Mouse (Mus musculus) midbrain, embryonic 16.5 days (tissue): ENCODE data around the gene Pfkfb4. TPM values are rescaled to one million over a fixed set of nuclear protein-coding genes. Genes with fewer than 3 reads are reported as not detected.

Experiments used
- ATAC-seq: fragments of 200-750 bp; cut with Nextera tagmentation; 2 replicates; pipeline ENCODE4 v1.8.0; 2017; ENCODE audit warnings: moderate TSS enrichment
- H3K27ac ChIP-seq: fragments of 300-500 bp; sonication (generic); 2 replicates; pipeline ENCODE4 v1.5.1; 2014; ENCODE audit warnings: mild to moderate bottlenecking, low read length, mixed read lengths
- H3K27me3 ChIP-seq: fragments of 300-500 bp; sonication (generic); 2 replicates; pipeline ENCODE4 v1.6.1; 2014; ENCODE audit warnings: low read depth, low read length, mixed read lengths; ENCODE audit not compliant: control insufficient read depth, insufficient read depth
- H3K36me3 ChIP-seq: fragments of 300-500 bp; sonication (generic); 2 replicates; pipeline ENCODE4 v1.6.1; 2014; ENCODE audit warnings: mild to moderate bottlenecking, low read length, moderate library complexity, mixed read lengths; ENCODE audit not compliant: control insufficient read depth, insufficient read depth
- H3K4me1 ChIP-seq: fragments of 300-500 bp; sonication (generic); 2 replicates; pipeline ENCODE4 v1.6.1; 2014; ENCODE audit warnings: mild to moderate bottlenecking, low read length, mixed read lengths; ENCODE audit not compliant: control insufficient read depth, insufficient read depth
- H3K4me2 ChIP-seq: fragments of 300-500 bp; sonication (generic); 2 replicates; pipeline ENCODE4 v1.6.1; 2014; ENCODE audit warnings: mild to moderate bottlenecking, low read length, mixed read lengths
- H3K4me3 ChIP-seq: fragments of 300-500 bp; sonication (generic); 2 replicates; pipeline ENCODE4 v1.5.1; 2014; ENCODE audit warnings: low read depth, mild to moderate bottlenecking, low read length, moderate library complexity, mixed read lengths
- H3K9ac ChIP-seq: fragments of 300-500 bp; sonication (generic); 2 replicates; pipeline ENCODE4 v1.6.1; 2014; ENCODE audit warnings: low read depth, low read length, mixed read lengths
- H3K9me3 ChIP-seq: fragments of 300-500 bp; sonication (generic); replicated peaks from 2 replicates; pipeline ENCODE4 v1.6.1; 2014; ENCODE audit warnings: mild to moderate bottlenecking, low read length, mixed read lengths; ENCODE audit not compliant: control insufficient read depth, poor library complexity, severe bottlenecking
- WGBS: fragments of 180-500 bp; shearing (Covaris S2); extraction: QIAGEN DNeasy Blood & Tissue Kit; methylation state at CpG from one replicate; pipeline ENCODE4 v1.1.7; 2014; 5-methylcytosine and 5-hydroxymethylcytosine counted together
- polyA plus RNA-seq: library from polyadenylated mRNA; unstranded; fragments of >200 nt; fragmentation: Nextera tagmentation; extraction: Ambion mirVana; gene quantifications from 2 replicates; pipeline ENCODE4 v1.2.1, GENCODE M21; 2015

The Pfkfb4 gene
- polyA plus RNA-seq, 1 experiment from 2014 or later: 31.9 TPM

DNA sequence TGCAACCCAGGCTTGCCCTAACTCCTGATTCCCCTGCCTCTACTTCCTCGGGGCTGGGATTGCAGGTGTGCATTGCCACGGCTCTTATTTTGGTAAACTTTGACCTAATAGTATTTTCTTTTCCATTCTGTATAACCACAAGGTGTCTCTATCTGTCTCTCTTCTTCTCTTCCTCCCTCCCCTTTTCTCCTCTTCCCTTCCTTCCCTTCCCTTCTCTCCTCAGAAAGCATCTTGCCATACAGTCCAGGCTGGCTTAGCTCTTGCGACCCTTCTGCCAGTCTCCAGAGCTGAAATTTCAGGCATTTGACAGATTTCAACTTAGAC is 59.1 kb downstream of the Pfkfb4 start:
- no peak overlapping the region for H3K4me3 ChIP-seq
- WGBS: 87% methylated on average over 3 of the region's 3 CpGs
- H3K27me3 ChIP-seq: no peaks in the 10 kb centered on the region
- H3K9ac ChIP-seq: no peak overlapping the region
- H3K27ac ChIP-seq: no peak overlapping the region
- no peaks in the 10 kb centered on the region for H3K9me3 ChIP-seq
- H3K4me2 ChIP-seq: no peak overlapping the region
- no peak for ATAC-seq
- no peaks in the 10 kb centered on the region for H3K36me3 ChIP-seq
- H3K4me1 ChIP-seq: peaks cover 4% of the 10 kb centered on the region; the same call in 1 of the 2 replicates

DNA sequence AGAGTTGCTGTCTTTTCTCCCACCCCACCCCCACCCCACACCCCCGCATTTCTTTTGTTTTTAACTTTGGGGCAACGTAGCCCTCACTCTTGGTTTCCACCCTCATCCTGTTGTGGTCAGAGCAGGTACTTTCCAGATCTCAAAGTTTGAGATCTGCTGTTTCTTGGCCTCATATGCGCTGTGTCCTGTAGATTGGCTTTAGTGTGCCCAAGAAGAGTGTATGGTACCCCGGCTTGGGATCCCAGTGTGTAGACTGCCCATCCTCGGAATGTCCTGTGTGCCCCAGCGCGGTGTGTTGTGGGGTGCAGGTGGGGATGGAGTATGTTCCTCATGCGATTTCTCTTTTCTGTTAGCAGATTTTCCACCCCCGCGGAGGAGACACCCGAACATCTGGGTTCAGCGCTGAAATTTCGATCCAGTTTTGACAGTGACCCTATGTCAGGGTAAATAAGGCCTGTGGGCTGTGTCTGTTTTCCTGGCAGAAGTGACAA is 59.5 kb downstream of the Pfkfb4 start:
- no peaks in the 10 kb centered on the region for H3K27me3 ChIP-seq
- no peak overlapping the region for H3K27ac ChIP-seq
- H3K36me3 ChIP-seq: no peaks in the 10 kb centered on the region
- no peak for ATAC-seq
- no peak overlapping the region for H3K9ac ChIP-seq
- no peaks in the 10 kb centered on the region for H3K9me3 ChIP-seq
- peaks cover 4% of the 10 kb centered on the region; the same call in 1 of the 2 replicates for H3K4me1 ChIP-seq
- 92% methylated on average over 13 of the region's 13 CpGs for WGBS
- no peak overlapping the region for H3K4me2 ChIP-seq
- no peak overlapping the region for H3K4me3 ChIP-seq

DNA sequence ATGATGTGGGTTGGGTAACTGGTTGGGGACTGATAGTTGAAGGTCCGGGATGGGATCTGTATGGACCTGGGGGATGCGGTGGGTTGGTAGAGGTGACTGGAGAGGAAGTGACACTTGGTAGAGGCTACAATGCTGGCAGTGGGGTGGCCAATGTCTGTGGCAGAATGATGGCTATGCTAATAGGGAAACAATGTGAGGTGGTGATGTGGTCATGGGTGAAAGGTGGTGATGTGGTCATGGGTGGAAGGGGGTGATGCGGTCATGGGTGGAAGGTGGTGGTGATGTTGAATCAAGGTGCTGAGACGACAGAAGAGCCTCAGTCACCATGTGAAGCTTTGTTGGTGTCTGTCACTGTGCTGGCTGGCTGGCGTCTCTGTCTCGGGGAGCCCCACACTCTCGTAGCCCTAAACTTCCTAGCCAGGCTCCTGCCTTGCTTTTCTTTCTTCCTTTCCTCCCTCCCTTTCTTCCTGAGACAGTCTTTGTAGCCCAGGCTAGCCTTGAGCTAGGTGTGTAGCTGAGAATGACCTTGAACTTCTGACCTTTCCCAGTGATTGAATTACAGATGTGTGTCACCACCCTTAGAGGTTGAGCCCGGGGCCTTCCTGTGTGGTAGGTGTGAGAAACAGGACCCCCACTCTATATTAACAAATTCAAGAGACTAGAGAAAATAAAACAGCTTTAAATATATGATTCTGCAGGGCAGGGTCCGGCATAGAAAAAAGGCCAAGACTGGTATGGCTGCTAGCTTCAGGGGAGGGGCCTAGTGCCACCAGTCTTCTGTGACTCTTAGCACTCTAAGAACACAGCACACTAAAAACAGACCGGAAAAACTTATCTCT is 60.3 kb downstream of the Pfkfb4 start:
- Histone ChIP-seq H3K4me3 (no peak overlapping the region), H3K9ac (no peak overlapping the region), H3K36me3 (peaks cover 7% of the 10 kb centered on the region; the same call in 1 of the 2 replicates), H3K27me3 (no peaks in the 10 kb centered on the region), H3K27ac (no peak overlapping the region), H3K4me2 (no peak overlapping the region), H3K4me1 (peaks cover 4% of the 10 kb centered on the region; the same call in 1 of the 2 replicates), H3K9me3 (no peaks in the 10 kb centered on the region)
- 90% methylated on average over 10 of the region's 10 CpGs for WGBS
- no peak for ATAC-seq

DNA sequence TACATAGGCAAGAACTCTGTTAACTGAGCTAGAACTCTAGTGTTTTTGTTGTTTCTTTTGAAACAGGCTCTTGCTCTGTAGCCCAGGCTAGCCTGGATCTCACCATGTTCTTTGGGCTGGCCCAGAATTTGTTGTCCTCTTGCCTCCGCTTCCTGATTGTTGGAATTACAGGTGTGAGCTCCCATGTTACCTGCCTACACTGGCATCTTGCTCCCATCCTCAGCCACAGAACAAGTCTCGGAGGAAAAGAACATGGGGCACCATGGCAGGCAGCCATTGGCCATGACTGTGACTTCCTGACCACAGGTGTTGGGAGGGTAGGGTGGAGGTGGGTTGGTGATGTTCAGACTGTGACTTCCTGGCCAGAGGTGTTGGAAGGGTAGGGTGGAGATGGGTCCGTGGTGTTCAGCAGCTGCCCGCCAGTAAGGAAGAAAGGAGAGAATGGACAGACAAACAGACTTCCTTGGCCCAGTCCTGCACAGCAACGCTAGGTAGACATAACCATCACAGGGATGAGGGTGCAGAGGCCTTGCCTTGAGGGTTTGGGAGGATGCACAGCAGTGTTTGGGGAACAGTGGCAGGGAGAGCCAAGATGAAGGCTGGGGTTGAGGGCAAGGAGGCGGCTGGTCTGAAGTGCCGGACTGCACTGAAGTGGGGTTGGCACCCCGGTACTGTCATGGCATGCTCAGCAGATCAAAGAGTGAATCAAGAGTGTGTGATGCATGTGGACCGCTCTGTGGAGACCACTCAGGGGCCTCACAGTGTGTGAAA is 61.1 kb downstream of the Pfkfb4 start:
- ATAC-seq: no peak
- no peak overlapping the region for H3K9ac ChIP-seq
- peaks cover 4% of the 10 kb centered on the region; the same call in 1 of the 2 replicates for H3K4me1 ChIP-seq
- no peak overlapping the region for H3K4me3 ChIP-seq
- no peaks in the 10 kb centered on the region for H3K27me3 ChIP-seq
- no peak overlapping the region for H3K4me2 ChIP-seq
- H3K9me3 ChIP-seq: no peaks in the 10 kb centered on the region
- no peak overlapping the region for H3K27ac ChIP-seq
- peaks cover 9% of the 10 kb centered on the region for H3K36me3 ChIP-seq
- 83% methylated on average over 9 of the region's 9 CpGs for WGBS

DNA sequence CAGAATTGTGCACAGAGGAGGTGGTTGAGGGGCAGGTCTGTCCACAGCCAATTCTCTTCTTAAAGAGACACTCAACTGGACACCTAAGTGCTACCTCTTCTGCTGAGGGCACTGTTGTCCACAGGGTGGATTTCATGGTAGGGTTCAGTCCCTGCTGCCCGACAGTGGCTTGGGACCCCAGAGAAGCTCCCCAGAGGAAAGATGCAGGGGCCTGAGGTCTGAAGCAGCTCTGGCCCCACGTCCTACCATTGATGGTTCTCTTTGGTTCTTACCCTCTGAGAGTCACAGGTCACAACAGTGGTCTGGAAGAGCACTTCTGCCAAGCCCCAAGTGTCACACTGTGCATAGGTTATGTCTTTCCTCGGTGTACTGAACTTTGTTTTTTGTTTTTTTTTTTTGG is 61.8 kb downstream of the Pfkfb4 start:
- Histone ChIP-seq H3K36me3 (peaks cover 14% of the 10 kb centered on the region), H3K9ac (no peak overlapping the region), H3K27ac (no peak overlapping the region), H3K27me3 (no peaks in the 10 kb centered on the region), H3K9me3 (no peaks in the 10 kb centered on the region), H3K4me1 (peaks cover 4% of the 10 kb centered on the region; the same call in 1 of the 2 replicates), H3K4me3 (no peak overlapping the region), H3K4me2 (no peak overlapping the region)
- WGBS: 79% methylated on average over 3 of the region's 3 CpGs
- ATAC-seq: no peak

DNA sequence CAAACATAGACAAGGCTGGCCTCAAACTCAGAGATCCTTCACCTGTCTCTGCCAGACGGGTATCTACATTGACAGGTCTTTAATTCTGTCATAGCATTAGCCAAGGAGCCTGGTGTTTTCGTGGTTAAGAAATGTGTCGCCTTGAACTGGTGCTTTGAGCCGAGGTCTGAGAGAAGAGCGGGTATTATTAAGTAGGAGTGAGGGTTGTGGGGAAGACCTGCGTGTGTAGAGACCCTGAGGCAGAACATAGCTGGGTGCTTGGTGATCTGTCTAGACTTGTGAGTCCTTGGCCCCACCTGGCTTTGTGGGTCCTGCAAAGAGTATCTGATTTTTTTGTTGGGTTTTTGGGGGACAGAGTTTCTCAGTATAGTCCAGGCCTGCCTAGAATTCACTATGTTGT is 62.3 kb downstream of the Pfkfb4 start:
- H3K36me3 ChIP-seq: peaks cover 14% of the 10 kb centered on the region
- no peak overlapping the region for H3K27ac ChIP-seq
- H3K9me3 ChIP-seq: no peaks in the 10 kb centered on the region
- H3K27me3 ChIP-seq: no peaks in the 10 kb centered on the region
- peaks cover 8% of the 10 kb centered on the region for H3K4me1 ChIP-seq
- no peak overlapping the region for H3K9ac ChIP-seq
- no peak overlapping the region for H3K4me3 ChIP-seq
- 86% methylated on average over 6 of the region's 6 CpGs for WGBS
- ATAC-seq: no peak
- H3K4me2 ChIP-seq: no peak overlapping the region

- Histone ChIP-seq H3K36me3 (peaks cover 14% of the 10 kb centered on the region), H3K27me3 (no peaks in the 10 kb centered on the region), H3K9ac (peak overlapping the region; percentile 53), H3K9me3 (no peaks in the 10 kb centered on the region), H3K4me3 (peak overlapping the region; percentile 37), H3K4me2 (peak overlapping the region; percentile 43), H3K4me1 (peaks cover 10% of the 10 kb centered on the region), H3K27ac (peak overlapping the region; percentile 56)
- WGBS: 10% methylated on average over 7 of the region's 7 CpGs
- ATAC-seq: peak; percentile 80
Measured at GRCm38 (mm10) chr9:109054712-109055111, 63.1 kb downstream of the Pfkfb4 start.

GRCm38 (mm10) chr9:109055271-109056030 is 63.9 kb downstream of the Pfkfb4 start:
- no peaks in the 10 kb centered on the region for H3K9me3 ChIP-seq
- ATAC-seq: no peak
- H3K27me3 ChIP-seq: no peaks in the 10 kb centered on the region
- peaks cover 14% of the 10 kb centered on the region for H3K36me3 ChIP-seq
- peak overlapping the region; percentile 37 for H3K4me3 ChIP-seq
- WGBS: 92% methylated on average over 12 of the region's 12 CpGs
- H3K9ac ChIP-seq: peak overlapping the region; percentile 53; the same call in 1 of the 2 replicates
- H3K4me1 ChIP-seq: peaks cover 12% of the 10 kb centered on the region
- H3K27ac ChIP-seq: peak overlapping the region; percentile 56; the same call in 1 of the 2 replicates
- H3K4me2 ChIP-seq: peak overlapping the region; percentile 43
